Mouse (Mus musculus): ENCODE measurements around the gene Gm29427. TPM values are rescaled to one million over a fixed set of nuclear protein-coding genes. Genes with fewer than 3 reads are reported as not detected.

The Gm29427 gene
- total RNA-seq, 2 experiments from 2014 or later, result 0.35 TPM; not detected in 1

GRCm38 (mm10) chr1:130732706-130733658 lies 17.4 kb upstream of the Gm29427 start:
- DNase-seq (ENCODE audit: low spot score in 2 of 2), result no peak

GRCm38 (mm10) chr1:130731741-130732337 lies 16.2 kb upstream of the Gm29427 start, which contains the start of gene AA986860:
Gene AA986860 (plus strand): TSS chr1:130731976.
- DNase-seq (ENCODE audit: low spot score in 2 of 2), result no peak

GRCm38 (mm10) chr1:130729153-130729552 lies 13.6 kb upstream of the Gm29427 start, which contains the start of gene Pfkfb2:
Gene Pfkfb2 (minus strand): TSS chr1:130729253.
- DNase-seq (ENCODE audit: low spot score in 2 of 2), result no peak

GRCm38 (mm10) chr1:130728708-130729107 lies 13.1 kb upstream of the Gm29427 start:
- DNase-seq (ENCODE audit: low spot score in 2 of 2), result peak in 1 of 2 experiments; percentile 40

- no peak for DNase-seq (ENCODE audit: low spot score in 2 of 2)
Measured at GRCm38 (mm10) chr1:130728070-130728469, 12.5 kb upstream of the Gm29427 start.

GRCm38 (mm10) chr1:130726396-130726795 lies 10.8 kb upstream of the Gm29427 start:
- no peak for DNase-seq (ENCODE audit: low spot score in 2 of 2)

- no peak for DNase-seq (ENCODE audit: low spot score in 2 of 2)
Measured at GRCm38 (mm10) chr1:130724206-130724605, 8.6 kb upstream of the Gm29427 start.

- peak; percentile 90 to 91 for DNase-seq (ENCODE audit: low spot score in 2 of 2)
Measured at GRCm38 (mm10) chr1:130717291-130717871, 1.8 kb upstream of the Gm29427 start, which contains the start of gene Yod1. Gene Yod1 (plus strand): TSS chr1:130717327.

GRCm38 (mm10) chr1:130716513-130717290 lies 1.1 kb upstream of the Gm29427 start:
- peak; percentile 44 to 47 for DNase-seq (ENCODE audit: low spot score in 2 of 2)

GRCm38 (mm10) chr1:130716218-130716512 lies 566 bp upstream of the Gm29427 start:
- no peak for DNase-seq (ENCODE audit: low spot score in 2 of 2)

- no peak for DNase-seq (ENCODE audit: low spot score in 2 of 2)
Measured at GRCm38 (mm10) chr1:130714046-130714445, 1.6 kb downstream of the Gm29427 start.

- DNase-seq (ENCODE audit: low spot score in 2 of 2), result no peak
Measured at GRCm38 (mm10) chr1:130710283-130711080, 5.1 kb downstream of the Gm29427 start.

- no peak for DNase-seq (ENCODE audit: low spot score in 2 of 2)
Measured at GRCm38 (mm10) chr1:130703613-130704012, 12.0 kb downstream of the Gm29427 start.

- DNase-seq (ENCODE audit: low spot score in 2 of 2), result no peak
Measured at GRCm38 (mm10) chr1:130701976-130702375, 13.6 kb downstream of the Gm29427 start.

GRCm38 (mm10) chr1:130699937-130700633 lies 15.5 kb downstream of the Gm29427 start:
- DNase-seq (ENCODE audit: low spot score in 2 of 2), result peak; percentile 39 to 52

- no peak for DNase-seq (ENCODE audit: low spot score in 2 of 2)
Measured at GRCm38 (mm10) chr1:130698601-130699000, 17.0 kb downstream of the Gm29427 start.

- DNase-seq (ENCODE audit: low spot score in 2 of 2), result no peak
Measured at GRCm38 (mm10) chr1:130683905-130684304, 31.7 kb downstream of the Gm29427 start.

GRCm38 (mm10) chr1:130681656-130682413 lies 33.8 kb downstream of the Gm29427 start:
- no peak for DNase-seq (ENCODE audit: low spot score in 2 of 2)

- no peak for DNase-seq (ENCODE audit: low spot score in 2 of 2)
Measured at GRCm38 (mm10) chr1:130681075-130681474, 34.5 kb downstream of the Gm29427 start.
